28 mouse cellular contexts compared by ENCODE assay signal in the genomic region with DNA sequence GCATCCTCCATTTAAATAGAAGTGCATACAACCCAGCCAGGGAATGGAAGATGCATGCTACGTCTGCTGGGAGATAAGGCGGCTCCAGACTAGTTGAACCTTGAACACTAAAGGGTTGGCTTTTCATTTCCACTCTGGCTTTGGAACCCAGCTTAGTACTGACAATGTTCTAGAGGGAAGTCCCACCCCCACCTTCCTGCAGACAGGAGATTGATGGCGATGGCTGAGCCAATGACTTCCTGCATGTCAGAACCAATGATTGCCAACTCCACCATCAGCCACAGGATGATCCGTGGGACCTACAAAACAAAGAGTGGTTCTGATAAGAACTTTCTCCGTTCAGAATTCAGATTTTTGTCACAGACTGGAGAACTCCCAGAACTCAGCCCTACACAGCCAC. TPM values are rescaled to one million over a fixed set of nuclear protein-coding genes. Genes with fewer than 3 reads are reported as not detected.
DNase-seq lines count a peak whose midpoint lies in the region; ATAC-seq and TF ChIP-seq lines count a peak whose summit lies in the region.
"Had no signal": no experiment of that assay in that cellular context is flagged by ENCODE, and none has a peak within 500 bp of the region (broad histone marks: within the 10 kb centered on the region; RNA-seq: fewer than 3 reads in every experiment).

No protein-coding gene starts in this region.

- H3K4me3 ChIP-seq in kidney, embryonic 16.5 days (ENCODE audit: low read length): no peak overlapping the region
- peak overlapping the region; percentile 15; the same call in 1 of the 2 replicates for H3K4me3 ChIP-seq in ES-Bruce4 (ENCODE audit: low read depth, low read length)
- H3K4me3 ChIP-seq: forebrain, embryonic 15.5 days; heart, embryonic 15.5 days; limb, embryonic 13.5 days; stomach, embryonic 15.5 days had no signal

- ATAC-seq in kidney, embryonic 16.5 days (ENCODE audit: low FRiP score, low TSS enrichment): no peak
- ATAC-seq: forebrain, embryonic 15.5 days; hindbrain, embryonic 16.5 days had no signal

- H3K27ac ChIP-seq in kidney, embryonic 16.5 days (ENCODE audit: low read length): peak overlapping the region; percentile 23
- H3K27ac ChIP-seq in ES-Bruce4 (ENCODE audit: insufficient read depth, low read length): no peak overlapping the region
- H3K27ac ChIP-seq: forebrain, embryonic 15.5 days; heart, embryonic 15.5 days; limb, embryonic 13.5 days; stomach, embryonic 15.5 days had no signal

- H3K4me2 ChIP-seq in kidney, embryonic 16.5 days (replicated peaks; ENCODE audit: low read depth, low read length): no peak overlapping the region
- H3K4me2 ChIP-seq: forebrain, embryonic 15.5 days; heart, embryonic 15.5 days; limb, embryonic 13.5 days; stomach, embryonic 15.5 days had no signal

- no peak for TF ChIP-seq CTCF in ES-Bruce4 (IDR thresholded peaks at IDR 0.05; ENCODE audit: low read depth, low read length)

- TF ChIP-seq POLR2A in ES-Bruce4 (IDR thresholded peaks at IDR 0.05; ENCODE audit: insufficient read depth, low read length): no peak

- H3K36me3 ChIP-seq in kidney, embryonic 16.5 days (ENCODE audit: insufficient read depth, low read length): peaks cover 51% of the 10 kb centered on the region
- no peaks in the 10 kb centered on the region; the same call in none of the 2 replicates for H3K36me3 ChIP-seq in ES-Bruce4 (ENCODE audit: control insufficient read depth, insufficient read depth, low read length, poor library complexity, severe bottlenecking)

- WGBS in kidney, embryonic 16.5 days: 72% methylated on average over 5 of the region's 5 CpGs

- TF ChIP-seq EP300 in ES-Bruce4 (IDR thresholded peaks at IDR 0.05; ENCODE audit: insufficient read depth, low read depth, low read length): no peak

- peaks cover 16% of the 10 kb centered on the region for H3K4me1 ChIP-seq in kidney, embryonic 16.5 days (ENCODE audit: insufficient read depth, low read length)
- H3K4me1 ChIP-seq in ES-Bruce4 (ENCODE audit: control insufficient read depth, insufficient read depth, low read length): no peaks in the 10 kb centered on the region
- H3K4me1 ChIP-seq: forebrain, embryonic 15.5 days; limb, embryonic 13.5 days had no signal

- no peak overlapping the region for H3K9ac ChIP-seq in kidney, embryonic 16.5 days (replicated peaks; ENCODE audit: low read length)
- no peak overlapping the region for H3K9ac ChIP-seq in ES-Bruce4 (ENCODE audit: low read depth, poor library complexity, severe bottlenecking)
- H3K9ac ChIP-seq: forebrain, embryonic 15.5 days; heart, embryonic 15.5 days; limb, embryonic 13.5 days; stomach, embryonic 15.5 days had no signal

- H3K9me3 ChIP-seq in kidney, embryonic 16.5 days (ENCODE audit: low read length): no peaks in the 10 kb centered on the region
- H3K9me3 ChIP-seq in ES-Bruce4 (replicated peaks; ENCODE audit: control insufficient read depth, insufficient read depth, low read length, poor library complexity, severe bottlenecking): no peaks in the 10 kb centered on the region
- H3K9me3 ChIP-seq: forebrain, embryonic 15.5 days; heart, embryonic 15.5 days; limb, embryonic 13.5 days; stomach, embryonic 15.5 days had no signal

- no peaks in the 10 kb centered on the region for H3K27me3 ChIP-seq in kidney, embryonic 16.5 days (ENCODE audit: insufficient read depth, low read length)
- H3K27me3 ChIP-seq in ES-Bruce4 (ENCODE audit: control insufficient read depth, insufficient read depth, low read length, poor library complexity, severe bottlenecking): no peaks in the 10 kb centered on the region
- H3K27me3 ChIP-seq: forebrain, embryonic 15.5 days; heart, embryonic 15.5 days; limb, embryonic 13.5 days; stomach, embryonic 15.5 days had no signal

- no peak for DNase-seq in kidney, adult 11 months
- DNase-seq in CD4-positive, CD25-positive, alpha-beta regulatory T cell, adult 2 months (ENCODE audit: low read depth, low spot score): peak; percentile 26
- peak; percentile 14 for DNase-seq in induced T-regulatory cell, adult 2 months (ENCODE audit: low read depth)
- no peak for DNase-seq in cerebellum, postnatal 36 days
- DNase-seq in adipocyte (ENCODE audit: low spot score): no peak
- DNase-seq: adrenal gland, adult 8-10 months; B cell, adult 2 months; cerebellum, adult 11 months; cerebellum, postnatal 10 days; embryo, embryonic 11 days; gastrocnemius, postnatal 14 days; heart, adult 18-20 months; heart, postnatal 4 days; lung, adult 2 months; lung, postnatal 4 days; right cerebral cortex, postnatal 25 days; thymus, adult 18-20 months had no signal

RNA-seq across cellular contexts. Expression of gene Gm5475, which starts 15.9 kb away (rescaled TPM):
- polyA plus RNA-seq in kidney, embryonic 16.5 days (2015; fragmentation: Nextera tagmentation; extraction: Ambion mirVana): 0.19 and 0.22 TPM in 2 replicates
- not detected in 2 replicates for polyA plus RNA-seq in ES-Bruce4 (2011; ENCODE audit: insufficient read depth, insufficient read length, low read depth, missing spikeins)
- polyA plus RNA-seq: embryonic facial prominence, embryonic 14.5 days; heart, embryonic 15.5 days; lung, adult 2 months had no signal

RNA-seq across cellular contexts. Expression of gene Slc11a2, which starts 18.8 kb away (rescaled TPM):
- polyA plus RNA-seq in kidney, embryonic 16.5 days (2015; fragmentation: Nextera tagmentation; extraction: Ambion mirVana): 36.8 and 37.4 TPM in 2 replicates
- polyA plus RNA-seq in ES-Bruce4 (2011; ENCODE audit: insufficient read depth, insufficient read length, low read depth, missing spikeins): 24.0 and 29.9 TPM in 2 replicates

RNA-seq across cellular contexts. Expression of gene Higd1c, which starts 41.7 kb away (rescaled TPM):
- 0.35 and 1.3 TPM in 2 replicates for polyA plus RNA-seq in kidney, embryonic 16.5 days (2015; fragmentation: Nextera tagmentation; extraction: Ambion mirVana)
- not detected in 2 replicates for polyA plus RNA-seq in ES-Bruce4 (2011; ENCODE audit: insufficient read depth, insufficient read length, low read depth, missing spikeins)
- polyA plus RNA-seq: brain, embryonic 14.5 days; embryonic facial prominence, embryonic 14.5 days; forebrain, embryonic 15.5 days; heart, embryonic 15.5 days; hindbrain, embryonic 16.5 days; large intestine, adult 2 months; limb, embryonic 13.5 days; lung, adult 2 months; midbrain, postnatal 0 days; stomach, embryonic 15.5 days had no signal

RNA-seq across cellular contexts. Expression of gene Mettl7a2, which starts 53.1 kb away (rescaled TPM):
- 0.41 and 0.60 TPM in 2 replicates for polyA plus RNA-seq in kidney, embryonic 16.5 days (2015; fragmentation: Nextera tagmentation; extraction: Ambion mirVana)
- polyA plus RNA-seq in ES-Bruce4 (2011; ENCODE audit: insufficient read depth, insufficient read length, low read depth, missing spikeins): not detected in 2 replicates
- polyA plus RNA-seq: brain, embryonic 14.5 days; embryonic facial prominence, embryonic 14.5 days; forebrain, embryonic 15.5 days; heart, embryonic 15.5 days; hindbrain, embryonic 16.5 days; large intestine, adult 2 months; lung, adult 2 months; midbrain, postnatal 0 days; stomach, embryonic 15.5 days had no signal

RNA-seq across cellular contexts. Expression of gene Methig1, which starts 53.1 kb away (rescaled TPM):
- 0.60 and 0.94 TPM in 2 replicates for polyA plus RNA-seq in kidney, embryonic 16.5 days (2015; fragmentation: Nextera tagmentation; extraction: Ambion mirVana)
- not detected in 2 replicates for polyA plus RNA-seq in ES-Bruce4 (2011; ENCODE audit: insufficient read depth, insufficient read length, low read depth, missing spikeins)
- polyA plus RNA-seq: brain, embryonic 14.5 days; embryonic facial prominence, embryonic 14.5 days; forebrain, embryonic 15.5 days; heart, embryonic 15.5 days; hindbrain, embryonic 16.5 days; large intestine, adult 2 months; lung, adult 2 months; midbrain, postnatal 0 days had no signal

Comparison
In these comparisons a context has a peak if more than half of its experiments do, and no peak if none do; other contexts are left out.
1. DNase-seq: peak in CD4-positive, CD25-positive, alpha-beta regulatory T cell, adult 2 months (single experiment) and induced T-regulatory cell, adult 2 months (single experiment); none in kidney, adult 11 months (single experiment), cerebellum, postnatal 36 days (0 of 2) and adipocyte (single experiment).